Mouse (Mus musculus) liver, embryonic 14.5 days (tissue): Measurements from ENCODE around the gene Rab27a. TPM values are rescaled to one million over a fixed set of nuclear protein-coding genes. Genes with fewer than 3 reads are reported as not detected.
"Not testable (repeated sequence)": the region's sequence is repeated elsewhere in the genome, so short reads cannot be mapped to it uniquely, and the experiment has no call there.

Experiments
- ATAC-seq: fragments of 200-750 bp; cut with Nextera tagmentation; 2 replicates; pipeline ENCODE4 v1.8.0; 2017; ENCODE audit warnings: moderate number of reproducible peaks, mild to moderate bottlenecking, moderate library complexity; ENCODE audit not compliant: insufficient read depth
- DNase-seq, 3 experiments: peaks; one replicate each; pipeline ENCODE4 v3.0.0-alpha.2; 2012 to 2013; ENCODE audit warnings: low read depth in 3 of 3, low spot score in 3 of 3
- H3K27ac ChIP-seq: fragments of 300-500 bp; sonication (generic); 2 replicates; pipeline ENCODE4 v1.5.1; 2014; ENCODE audit warnings: moderate library complexity, mild to moderate bottlenecking, control low read depth, inconsistent platforms
- H3K27me3 ChIP-seq: fragments of 300-500 bp; sonication (generic); 2 replicates; pipeline ENCODE4 v1.6.1; 2014; ENCODE audit warnings: mild to moderate bottlenecking, low read length, moderate library complexity; ENCODE audit not compliant: control insufficient read depth, insufficient read depth
- H3K36me3 ChIP-seq: fragments of 300-500 bp; sonication (generic); replicated peaks from 2 replicates; pipeline ENCODE4 v1.6.1; 2014; ENCODE audit warnings: low read depth; ENCODE audit not compliant: control insufficient read depth, insufficient read depth
- H3K4me1 ChIP-seq, 2 experiments: fragments of 200-500 bp in 1 of 2; fragments of 300-500 bp in 1 of 2; sonication (generic) in 1 of 2; replicated peaks; 2 replicates each; pipeline ENCODE4 v1.6.1; 2012 to 2014; ENCODE audit warnings: antibody characterized with exemption in 1 of 2, inconsistent platforms in 1 of 2, low read length in 1 of 2; ENCODE audit not compliant: control insufficient read depth in 2 of 2, insufficient read depth in 2 of 2
- H3K4me2 ChIP-seq: fragments of 300-500 bp; sonication (generic); 2 replicates; pipeline ENCODE4 v1.6.1; 2014; ENCODE audit warnings: low read depth, mild to moderate bottlenecking, control low read depth, moderate library complexity
- H3K4me3 ChIP-seq, 2 experiments: fragments of 200-500 bp in 1 of 2; fragments of 300-500 bp in 1 of 2; sonication (generic) in 1 of 2; 2 replicates each; pipeline ENCODE4 v1.5.1; 2012 to 2014; ENCODE audit warnings: low read depth in 2 of 2, low read length in 2 of 2, mild to moderate bottlenecking in 2 of 2, control low read depth in 1 of 2, inconsistent platforms in 1 of 2, moderate library complexity in 1 of 2; ENCODE audit not compliant: insufficient read depth in 1 of 2
- H3K9ac ChIP-seq: fragments of 300-500 bp; sonication (generic); replicated peaks from 2 replicates; pipeline ENCODE4 v1.6.1; 2014; ENCODE audit warnings: mild to moderate bottlenecking, control low read depth, moderate library complexity
- H3K9me3 ChIP-seq: fragments of 300-500 bp; sonication (generic); 2 replicates; pipeline ENCODE4 v1.6.1; 2016; ENCODE audit warnings: low read length, mixed read lengths; ENCODE audit not compliant: control insufficient read depth
- CTCF ChIP-seq: IDR thresholded peaks from 2 replicates; pipeline ENCODE4 v1.5.1; 2016; ENCODE audit warnings: antibody characterized with exemption, low read depth, control low read depth
- EP300 ChIP-seq: IDR thresholded peaks from 2 replicates; pipeline ENCODE4 v1.6.1; 2016; ENCODE audit warnings: antibody characterized with exemption, low read depth
- WGBS: fragments of 180-500 bp; shearing (Covaris S2); extraction: QIAGEN DNeasy Blood & Tissue Kit; methylation state at CpG from one replicate; pipeline ENCODE4 v1.1.7; 2014; ENCODE audit not compliant: insufficient replicate concordance; 5-methylcytosine and 5-hydroxymethylcytosine counted together
- polyA plus RNA-seq, 2 experiments: library from polyadenylated mRNA; depleted of rRNA in 1 of 2; stranded (reverse) in 1 of 2; unstranded in 1 of 2; fragments of >200 nt; fragmentation: Nextera tagmentation in 1 of 2; extraction: Ambion mirVana in 1 of 2; gene quantifications; 2 replicates each; pipeline versions ENCODE4 v1.2.1 to v1.2.3; 2012 to 2014

Rab27a gene
- polyA plus RNA-seq, 2 experiments, result 1.6 to 2.8 TPM

DNA sequence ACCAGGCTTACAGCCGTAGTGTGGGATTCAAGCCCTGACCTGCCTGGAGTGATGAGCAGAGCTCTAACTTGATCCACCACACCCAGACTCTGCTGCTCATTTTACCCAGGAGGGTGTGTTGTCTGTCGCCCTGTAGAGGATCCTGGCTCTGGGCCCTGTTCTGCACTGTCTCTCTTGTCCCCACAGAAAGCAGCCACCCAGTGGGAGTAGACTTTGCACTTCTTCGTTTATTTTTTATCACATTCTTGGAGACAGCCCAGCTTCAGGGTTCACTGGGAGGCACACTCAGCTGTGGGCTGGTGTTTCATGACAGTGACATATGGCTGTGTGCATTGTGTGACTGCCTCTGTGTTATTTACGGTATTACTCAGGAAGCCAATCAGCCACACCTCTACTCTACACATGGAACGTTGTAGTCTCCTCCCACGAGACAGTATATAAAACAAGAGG lies 23.6 kb downstream of the Rab27a start:
- DNase-seq (no peak), ATAC-seq (peak; percentile 50)
- TF ChIP-seq CTCF (no peak), EP300 (no peak)
- Histone ChIP-seq H3K9ac (no peak overlapping the region), H3K4me3 (no peak overlapping the region), H3K4me1 (peaks cover 0 to 18% of the 10 kb centered on the region in 2 experiments; a peak in 2 of 4 replicates), H3K9me3 (no peaks in the 10 kb centered on the region), H3K4me2 (no peak overlapping the region), H3K27me3 (no peaks in the 10 kb centered on the region), H3K36me3 (no peaks in the 10 kb centered on the region), H3K27ac (no peak overlapping the region)
- WGBS, result 15% methylated on average over 6 of the region's 6 CpGs

DNA sequence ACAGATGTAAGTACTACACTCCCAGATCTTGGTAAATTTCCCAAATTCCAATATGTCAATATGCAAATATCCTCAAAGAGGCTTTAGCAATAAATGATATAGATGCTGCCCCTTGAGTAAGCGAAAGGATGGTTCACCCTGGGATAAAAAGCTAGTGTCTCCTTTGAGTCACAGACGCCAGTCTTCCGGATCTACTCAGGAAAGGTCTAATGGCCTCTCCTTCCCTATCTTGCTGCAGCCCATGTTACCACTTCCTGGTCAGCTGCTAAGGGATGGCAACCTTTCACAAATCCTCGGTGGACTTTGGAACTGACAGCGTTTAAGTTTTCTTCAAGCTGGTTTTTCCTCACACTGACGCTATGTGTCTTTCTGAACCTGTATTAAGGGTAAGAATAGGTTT lies 24.0 kb downstream of the Rab27a start:
- Histone ChIP-seq H3K9me3 (no peaks in the 10 kb centered on the region), H3K36me3 (no peaks in the 10 kb centered on the region), H3K27ac (no peak overlapping the region), H3K4me1 (peaks cover 0 to 18% of the 10 kb centered on the region in 2 experiments; a peak in 2 of 4 replicates), H3K4me3 (no peak overlapping the region), H3K4me2 (no peak overlapping the region), H3K9ac (no peak overlapping the region), H3K27me3 (no peaks in the 10 kb centered on the region)
- WGBS, result 22% methylated on average over 6 of the region's 6 CpGs
- ATAC-seq, result 0 out of 2 replicates have a peak, but pooled peaks have one; percentile 31
- TF ChIP-seq CTCF (no peak), EP300 (no peak)
- no peak for DNase-seq

DNA sequence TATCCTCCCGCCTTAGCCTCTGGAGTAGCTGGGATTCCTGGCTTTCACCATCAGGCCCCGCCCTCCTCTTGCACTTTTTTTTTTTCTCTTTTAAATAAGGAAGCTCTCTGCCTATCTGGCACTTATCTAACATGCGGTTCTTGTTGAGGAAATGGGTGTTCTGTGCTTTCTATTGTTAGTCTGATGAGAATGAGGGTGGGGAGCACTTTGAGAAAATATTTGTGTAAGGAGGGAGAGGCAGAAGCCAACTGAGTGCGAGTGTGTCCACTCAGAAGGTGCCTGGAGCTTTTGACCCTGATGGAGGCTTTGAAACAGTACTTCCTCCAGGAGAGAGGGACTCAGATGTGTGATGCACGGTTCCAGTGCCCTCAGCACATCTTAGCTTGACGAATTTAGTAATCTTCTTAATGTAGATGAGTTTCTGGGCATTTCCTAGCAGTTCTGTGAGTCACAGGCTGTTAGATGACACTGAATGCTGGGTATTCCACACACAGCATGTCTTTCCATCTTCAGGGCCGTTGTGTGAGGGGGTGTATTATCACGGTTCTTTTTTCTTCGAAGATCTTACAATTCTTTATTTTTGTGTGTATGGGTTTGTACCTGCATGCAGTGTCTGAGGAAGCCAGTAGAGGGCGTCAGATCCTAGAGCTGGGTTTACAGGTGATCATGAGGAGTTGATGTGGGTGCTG lies 26.5 kb downstream of the Rab27a start:
- H3K27me3 ChIP-seq, result no peaks in the 10 kb centered on the region
- no peak overlapping the region for H3K4me3 ChIP-seq
- peaks cover 0 to 18% of the 10 kb centered on the region in 2 experiments; a peak in 2 of 4 replicates for H3K4me1 ChIP-seq
- peak; percentile 31 for TF ChIP-seq CTCF
- TF ChIP-seq EP300, result no peak
- no peak overlapping the region for H3K9ac ChIP-seq
- no peaks in the 10 kb centered on the region for H3K9me3 ChIP-seq
- WGBS, result 26% methylated on average over 10 of the region's 10 CpGs
- no peak overlapping the region; the same call in 1 of the 2 replicates for H3K4me2 ChIP-seq
- no peaks in the 10 kb centered on the region for H3K36me3 ChIP-seq
- H3K27ac ChIP-seq, result no peak overlapping the region
- DNase-seq (no peak), ATAC-seq (no peak)

DNA sequence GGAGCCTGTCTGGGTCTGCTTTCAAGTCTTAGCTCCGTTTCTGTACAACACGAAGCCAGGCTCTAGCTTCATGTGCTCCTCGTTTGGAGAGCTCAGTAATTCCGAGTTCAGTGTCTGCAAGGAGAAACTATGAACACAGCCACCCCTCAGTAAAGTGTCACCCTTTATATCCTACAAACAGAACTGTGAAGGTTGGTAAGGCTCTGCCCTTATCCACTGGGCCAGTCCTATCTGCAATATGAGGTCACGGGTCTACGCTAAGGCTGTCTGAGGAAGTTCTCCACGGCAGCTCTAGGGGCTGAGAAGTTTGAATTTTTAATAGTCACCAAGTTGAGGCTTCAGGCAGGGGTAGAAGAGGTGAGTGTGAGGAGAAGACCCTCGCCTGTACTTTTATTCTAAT lies 27.8 kb downstream of the Rab27a start:
- H3K36me3 ChIP-seq, result no peaks in the 10 kb centered on the region
- TF ChIP-seq CTCF, result no peak
- TF ChIP-seq EP300, result no peak
- no peak overlapping the region for H3K4me3 ChIP-seq
- no peaks in the 10 kb centered on the region for H3K27me3 ChIP-seq
- no peak for DNase-seq
- peaks cover 0 to 13% of the 10 kb centered on the region in 2 experiments; a peak in 2 of 4 replicates for H3K4me1 ChIP-seq
- H3K27ac ChIP-seq, result no peak overlapping the region
- no peak overlapping the region for H3K4me2 ChIP-seq
- H3K9ac ChIP-seq, result no peak overlapping the region
- no peak for ATAC-seq
- WGBS, result 33% methylated on average over 8 of the region's 8 CpGs
- H3K9me3 ChIP-seq, result no peaks in the 10 kb centered on the region

DNA sequence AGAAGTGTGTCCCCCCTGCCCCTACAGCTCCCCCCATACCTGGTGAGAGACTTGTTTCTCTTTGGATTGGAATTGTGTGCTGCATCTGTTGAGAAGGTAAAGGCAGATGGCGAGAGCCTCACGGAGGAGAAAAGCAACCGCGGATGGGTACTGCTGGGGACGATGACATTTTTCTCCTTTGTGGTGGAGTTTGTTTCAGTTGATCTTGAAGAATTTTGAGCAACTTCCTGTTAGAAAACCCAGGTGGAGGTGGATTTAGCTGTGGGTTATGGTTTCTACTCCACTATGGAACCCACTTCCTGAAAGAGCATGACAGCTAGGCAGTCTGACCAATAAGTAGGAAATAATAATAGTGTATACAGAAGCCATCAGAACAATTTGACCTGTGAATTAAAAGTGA lies 28.5 kb downstream of the Rab27a start:
- H3K4me3 ChIP-seq, result no peak overlapping the region
- H3K9ac ChIP-seq, result no peak overlapping the region
- no peaks in the 10 kb centered on the region for H3K9me3 ChIP-seq
- H3K4me1 ChIP-seq, result peaks cover 0 to 6% of the 10 kb centered on the region in 2 experiments; a peak in 2 of 4 replicates
- WGBS, result 26% methylated on average over 5 of the region's 5 CpGs
- no peak for TF ChIP-seq CTCF
- no peak for TF ChIP-seq EP300
- no peak overlapping the region for H3K4me2 ChIP-seq
- DNase-seq, result no peak
- no peaks in the 10 kb centered on the region for H3K27me3 ChIP-seq
- no peak overlapping the region for H3K27ac ChIP-seq
- ATAC-seq, result no peak
- no peaks in the 10 kb centered on the region for H3K36me3 ChIP-seq

DNA sequence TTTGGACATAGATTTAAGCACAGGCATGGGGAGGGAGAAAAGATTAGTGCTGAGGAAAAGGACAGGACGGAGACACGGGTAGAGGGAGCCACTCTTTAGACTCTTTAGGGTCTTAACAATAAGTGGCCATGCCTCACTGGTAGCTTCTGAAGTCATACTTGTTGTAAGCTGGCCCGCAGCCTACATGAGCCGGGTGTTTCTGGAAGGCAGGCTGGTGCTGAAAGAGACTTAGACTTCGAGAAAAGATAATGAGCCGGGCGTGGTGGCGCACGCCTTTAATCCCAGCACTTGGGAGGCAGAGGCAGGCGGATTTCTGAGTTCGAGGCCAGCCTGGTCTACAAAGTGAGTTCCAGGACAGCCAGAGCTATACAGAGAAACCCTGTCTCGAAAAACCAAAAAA lies 34.7 kb downstream of the Rab27a start:
- H3K4me2 ChIP-seq, DNase-seq, H3K9ac ChIP-seq, H3K27me3 ChIP-seq, H3K4me3 ChIP-seq, H3K27ac ChIP-seq, H3K9me3 ChIP-seq, H3K4me1 ChIP-seq, ATAC-seq, H3K36me3 ChIP-seq: not testable (repeated sequence)
- 71% methylated on average over 11 of the region's 12 CpGs for WGBS
